Mouse (Mus musculus) midbrain, embryonic 10.5 days (tissue): ENCODE results near the gene Snph. TPM values are rescaled to one million over a fixed set of nuclear protein-coding genes. Genes with fewer than 3 reads are reported as not detected.
"Not testable (repeated sequence)": the region's sequence is repeated elsewhere in the genome, so short reads cannot be mapped to it uniquely, and the experiment has no call there.

Source experiments
- DNase-seq: peaks from one replicate; pipeline ENCODE4 v3.0.0-alpha.2; 2017; ENCODE audit warnings: low spot score
- H3K27ac ChIP-seq: fragments of 300-500 bp; sonication (generic); replicated peaks from 2 replicates; pipeline ENCODE4 v1.5.1; 2016; ENCODE audit warnings: mild to moderate bottlenecking
- H3K27me3 ChIP-seq: fragments of 300-500 bp; sonication (generic); 2 replicates; pipeline ENCODE4 v1.6.1; 2016; ENCODE audit warnings: low read depth, mild to moderate bottlenecking; ENCODE audit not compliant: poor library complexity, severe bottlenecking
- H3K36me3 ChIP-seq: fragments of 300-500 bp; sonication (generic); 2 replicates; pipeline ENCODE4 v1.6.1; 2016; ENCODE audit warnings: mild to moderate bottlenecking, moderate library complexity
- H3K4me1 ChIP-seq: fragments of 300-500 bp; sonication (generic); 2 replicates; pipeline ENCODE4 v1.6.1; 2016
- H3K4me3 ChIP-seq: fragments of 300-500 bp; sonication (generic); 2 replicates; pipeline ENCODE4 v1.5.1; 2016; ENCODE audit warnings: mild to moderate bottlenecking, moderate library complexity
- H3K9me3 ChIP-seq: fragments of 300-500 bp; sonication (generic); replicated peaks from 2 replicates; pipeline ENCODE4 v1.6.1; 2016; ENCODE audit warnings: mild to moderate bottlenecking
- WGBS: fragments of 180-500 bp; shearing (Covaris S2); methylation state at CpG from one replicate; pipeline ENCODE4 v1.1.7; 2016; 5-methylcytosine and 5-hydroxymethylcytosine counted together
- polyA plus RNA-seq: library from polyadenylated mRNA; unstranded; fragments of >200 nt; fragmentation: Nextera tagmentation; extraction: Ambion mirVana; gene quantifications from 2 replicates; pipeline ENCODE4 v1.2.1, GENCODE M21; 2016

The Snph gene
- polyA plus RNA-seq, 1 experiment from 2014 or later = 1.3 TPM

DNA sequence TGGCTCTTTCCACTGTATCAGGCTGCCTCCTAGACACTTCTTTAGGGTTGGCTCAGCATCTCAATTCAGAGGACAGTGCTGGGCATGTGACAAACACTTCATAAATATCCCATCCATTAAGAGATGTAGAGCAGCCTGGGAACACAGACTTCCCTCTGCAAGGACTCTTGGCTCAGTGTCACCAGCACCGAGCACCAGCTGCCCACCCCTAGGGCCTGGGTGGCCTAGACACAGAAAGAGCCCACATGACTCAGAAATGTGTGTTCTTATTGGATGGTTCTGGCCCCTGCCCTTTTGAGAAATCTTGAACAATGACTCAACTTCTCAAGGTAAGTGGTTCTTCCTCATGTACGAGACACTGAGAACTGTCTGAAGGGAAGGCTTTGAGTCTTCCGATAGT lies 4.4 kb downstream of the Snph start:
- 90% methylated on average over 3 of the region's 3 CpGs for WGBS
- H3K36me3 ChIP-seq = no peaks in the 10 kb centered on the region
- no peak overlapping the region for H3K4me3 ChIP-seq
- H3K9me3 ChIP-seq = no peaks in the 10 kb centered on the region
- no peak for DNase-seq
- no peak overlapping the region for H3K27ac ChIP-seq
- peaks cover 18% of the 10 kb centered on the region for H3K4me1 ChIP-seq
- H3K27me3 ChIP-seq = peaks cover 38% of the 10 kb centered on the region

DNA sequence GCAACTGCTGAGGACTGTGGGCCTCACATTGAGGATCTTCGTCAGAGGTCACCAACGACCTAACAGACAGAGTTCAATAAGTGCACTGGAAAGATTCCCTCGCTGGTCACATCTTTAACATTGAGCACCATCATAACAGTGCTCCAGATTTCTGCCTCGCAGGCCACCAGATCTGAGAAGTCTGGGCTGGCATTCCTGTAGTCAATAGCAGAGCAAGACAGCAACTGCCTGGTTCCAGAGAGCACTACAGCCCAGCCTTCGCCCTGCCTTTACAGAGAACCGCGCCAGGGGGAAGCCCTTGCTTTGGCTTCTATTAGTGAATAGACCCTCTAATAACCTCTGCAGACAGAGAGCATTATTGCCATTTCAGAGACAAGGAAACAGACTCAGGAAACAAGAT lies 6.1 kb downstream of the Snph start:
- Histone ChIP-seq H3K27ac (no peak overlapping the region), H3K9me3 (no peaks in the 10 kb centered on the region), H3K36me3 (no peaks in the 10 kb centered on the region), H3K27me3 (peaks cover 21% of the 10 kb centered on the region), H3K4me3 (no peak overlapping the region), H3K4me1 (peaks cover under 1% of the 10 kb centered on the region)
- WGBS = 95% methylated on average over 7 of the region's 7 CpGs
- no peak for DNase-seq

DNA sequence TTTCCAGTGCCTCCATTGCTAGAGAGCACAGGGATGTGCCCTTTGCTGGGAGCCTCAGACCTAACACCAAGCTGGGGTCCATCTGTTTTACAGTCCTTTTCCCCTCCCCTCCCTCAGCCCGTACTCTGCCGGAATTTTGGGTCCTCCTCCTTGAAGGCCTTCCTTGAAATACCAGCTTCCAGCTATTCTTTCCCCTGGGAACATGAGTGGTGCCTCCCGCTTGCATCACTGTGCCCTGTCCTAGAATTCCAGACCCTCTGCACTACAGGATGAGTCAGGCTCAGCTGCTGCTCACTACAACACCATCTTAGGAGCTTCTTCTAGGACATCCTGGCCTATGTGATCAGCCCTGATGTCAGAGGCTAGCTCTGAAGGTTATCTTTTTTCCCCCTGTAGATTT lies 8.6 kb downstream of the Snph start:
- Histone ChIP-seq H3K36me3 (no peaks in the 10 kb centered on the region), H3K4me1 (peaks cover 11% of the 10 kb centered on the region), H3K9me3 (no peaks in the 10 kb centered on the region), H3K27ac (no peak overlapping the region), H3K27me3 (no peaks in the 10 kb centered on the region), H3K4me3 (no peak overlapping the region)
- 75% methylated on average over 3 of the region's 3 CpGs for WGBS
- DNase-seq = no peak

DNA sequence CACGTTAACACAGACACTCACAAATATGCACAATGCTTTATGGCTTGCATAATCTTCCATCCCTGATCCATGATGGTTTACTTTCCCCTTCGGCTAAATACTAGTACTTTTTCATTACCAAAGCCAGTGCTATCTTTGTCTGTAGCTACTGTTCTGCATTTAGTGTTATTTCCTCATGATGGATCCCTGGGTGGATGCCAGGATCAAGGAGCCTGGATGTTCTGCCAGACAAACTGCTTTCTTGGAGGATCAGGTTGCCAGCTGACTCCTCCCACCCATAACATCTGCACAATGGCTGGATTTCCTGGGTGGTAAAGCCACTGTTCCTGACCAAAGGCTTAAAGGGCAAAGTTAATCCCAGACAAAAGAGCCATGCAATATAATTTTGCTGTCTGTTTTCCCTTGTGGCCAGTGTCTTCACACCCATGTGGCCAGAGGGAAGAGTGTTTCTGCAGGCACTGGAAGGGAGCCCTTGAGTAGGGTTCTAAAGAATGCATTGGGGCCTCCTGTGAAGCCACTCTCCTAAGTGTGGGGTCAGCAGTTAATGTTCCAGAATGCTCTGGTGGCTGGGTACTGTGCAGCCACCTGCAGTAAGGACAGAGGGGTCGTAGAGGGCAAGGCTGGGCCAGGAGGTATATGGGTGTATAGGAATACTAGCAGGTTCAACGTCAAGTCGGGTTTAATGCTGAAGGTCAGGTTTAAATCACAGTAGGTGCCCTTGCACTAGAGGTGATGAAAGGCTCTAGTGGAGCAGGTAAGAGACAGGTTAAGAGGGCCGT lies 15.7 kb downstream of the Snph start:
- no peak for DNase-seq
- H3K4me3 ChIP-seq = no peak overlapping the region
- 0 out of 2 replicates have a peak overlapping the region, but pooled peaks have one; percentile 2 for H3K27ac ChIP-seq
- H3K9me3 ChIP-seq = no peaks in the 10 kb centered on the region
- H3K4me1 ChIP-seq = peaks cover 24% of the 10 kb centered on the region
- no peaks in the 10 kb centered on the region for H3K36me3 ChIP-seq
- no peaks in the 10 kb centered on the region for H3K27me3 ChIP-seq
- 82% methylated on average over 6 of the region's 6 CpGs for WGBS

DNA sequence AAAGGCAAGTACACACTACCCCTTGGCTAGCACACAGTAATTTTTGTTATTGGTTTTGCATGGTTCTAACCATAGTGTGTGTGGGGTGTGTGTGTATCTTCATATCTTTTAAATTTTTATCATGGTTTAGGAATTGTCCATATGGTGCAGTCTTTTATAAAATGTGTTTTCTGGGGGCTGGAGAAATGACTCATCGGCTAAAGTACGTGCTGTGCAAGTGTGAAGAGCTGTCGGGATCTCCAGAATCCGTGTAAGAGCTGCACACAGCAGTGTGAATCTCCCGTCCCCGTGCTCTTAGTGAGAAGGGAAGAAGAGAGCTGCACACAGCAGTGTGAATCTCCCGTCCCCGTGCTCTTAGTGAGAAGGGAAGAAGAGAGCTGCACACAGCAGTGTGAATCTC lies 16.6 kb downstream of the Snph start:
- H3K4me1 ChIP-seq = peaks cover 24% of the 10 kb centered on the region
- H3K27ac ChIP-seq, H3K27me3 ChIP-seq, H3K4me3 ChIP-seq, H3K36me3 ChIP-seq, DNase-seq, H3K9me3 ChIP-seq: not testable (repeated sequence)
- 87% methylated on average over 8 of the region's 8 CpGs for WGBS

DNA sequence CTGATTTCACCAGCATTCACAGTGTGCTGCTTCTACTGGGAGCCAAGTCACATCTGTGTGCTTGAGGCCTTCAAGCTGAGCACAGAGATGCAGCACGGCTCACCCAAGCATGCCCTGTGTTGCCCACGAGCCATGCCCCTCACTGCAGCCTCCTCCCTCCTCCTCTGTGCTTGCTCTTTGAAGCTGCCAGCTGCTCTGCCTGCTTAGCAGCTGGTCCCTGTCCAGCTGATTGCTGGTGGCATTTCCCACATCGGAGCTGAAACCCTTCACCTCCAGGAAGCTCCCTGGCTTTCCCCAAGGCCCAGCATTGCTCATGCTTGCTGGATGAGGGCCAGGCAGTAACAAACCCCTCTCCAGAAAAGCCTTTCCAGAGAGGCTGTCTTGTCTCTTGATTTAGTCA lies 22.4 kb downstream of the Snph start:
- Histone ChIP-seq H3K9me3 (no peaks in the 10 kb centered on the region), H3K36me3 (no peaks in the 10 kb centered on the region), H3K27me3 (no peaks in the 10 kb centered on the region), H3K4me3 (no peak overlapping the region), H3K4me1 (peaks cover 24% of the 10 kb centered on the region), H3K27ac (no peak overlapping the region)
- DNase-seq = no peak
- WGBS = 47% methylated on average over 3 of the region's 3 CpGs

DNA sequence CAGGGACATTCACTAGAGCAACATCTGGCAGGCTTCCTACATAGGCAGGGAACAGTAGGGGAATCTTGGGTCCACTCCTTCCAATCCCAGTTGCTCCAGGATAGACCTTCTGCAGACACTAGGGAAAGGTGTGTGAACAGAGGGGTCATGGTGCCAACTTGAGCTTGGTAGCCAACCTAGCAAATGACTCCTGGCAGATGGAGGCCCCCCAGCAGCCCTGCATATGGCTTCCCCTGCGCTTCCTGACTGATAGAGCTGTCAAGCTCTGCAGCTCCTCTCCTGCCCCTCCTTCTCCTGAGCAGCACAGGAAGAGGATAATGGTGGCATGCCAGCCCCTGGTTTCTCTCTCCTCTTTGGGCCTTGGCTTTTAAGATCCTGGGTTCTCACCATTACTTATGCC lies 24.0 kb downstream of the Snph start:
- Histone ChIP-seq H3K9me3 (no peaks in the 10 kb centered on the region), H3K4me1 (peaks cover 40% of the 10 kb centered on the region), H3K36me3 (no peaks in the 10 kb centered on the region), H3K4me3 (no peak overlapping the region), H3K27me3 (no peaks in the 10 kb centered on the region), H3K27ac (no peak overlapping the region)
- DNase-seq = no peak
- WGBS = 88% methylated on average over 1 of the region's 1 CpGs

DNA sequence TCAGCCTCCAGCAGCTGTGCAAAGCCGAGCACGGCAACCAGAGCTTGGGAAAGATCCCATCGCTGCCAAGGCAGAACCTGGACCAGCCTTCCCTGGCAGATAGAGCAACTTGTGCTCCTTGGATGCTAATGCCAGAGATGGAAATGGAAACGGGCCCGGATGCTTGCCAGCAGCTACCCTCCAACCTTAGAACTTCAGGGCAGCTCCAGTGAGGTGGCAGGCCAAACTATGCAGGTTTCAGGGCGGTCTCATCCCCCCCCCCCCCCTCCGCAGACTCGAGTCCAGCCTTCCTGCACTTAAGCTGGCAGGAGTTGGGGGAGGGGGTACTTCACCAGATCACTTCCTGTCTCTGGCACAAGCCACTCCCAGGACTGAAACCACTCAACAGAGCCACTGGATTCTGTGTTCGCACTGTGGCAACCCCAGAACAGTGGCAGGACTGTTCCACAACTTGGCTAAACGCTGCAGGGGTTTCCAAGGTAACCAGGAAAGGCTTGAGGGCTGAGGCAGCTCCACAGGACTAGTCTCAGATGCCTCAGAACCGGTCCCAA lies 26.9 kb downstream of the Snph start:
- Histone ChIP-seq H3K27ac (peak overlapping the region; percentile 73), H3K9me3 (no peaks in the 10 kb centered on the region), H3K4me3 (no peak overlapping the region), H3K27me3 (no peaks in the 10 kb centered on the region), H3K4me1 (peaks cover 57% of the 10 kb centered on the region), H3K36me3 (no peaks in the 10 kb centered on the region)
- WGBS = 50% methylated on average over 11 of the region's 11 CpGs
- peak; percentile 24 for DNase-seq

DNA sequence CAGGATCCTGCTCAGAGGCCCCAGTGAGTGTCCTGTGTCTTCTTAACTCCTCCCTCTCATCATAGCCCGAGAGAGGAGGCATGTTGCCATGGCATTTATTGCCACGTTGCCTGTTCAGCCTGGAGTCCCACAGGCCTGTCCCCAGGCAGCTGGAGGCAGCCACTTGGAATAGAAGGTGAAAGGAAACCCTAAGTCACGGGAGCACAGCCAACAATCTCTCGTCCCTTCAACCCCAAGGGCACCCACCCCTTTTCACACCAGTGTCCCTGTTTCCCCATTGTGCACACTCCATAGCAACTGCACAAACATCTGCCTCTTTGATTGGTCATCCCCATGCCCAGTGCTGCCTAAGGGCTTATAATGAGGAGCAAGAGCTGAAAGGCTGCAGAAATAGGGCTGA lies 28.8 kb downstream of the Snph start:
- peak; percentile 61 for DNase-seq

DNA sequence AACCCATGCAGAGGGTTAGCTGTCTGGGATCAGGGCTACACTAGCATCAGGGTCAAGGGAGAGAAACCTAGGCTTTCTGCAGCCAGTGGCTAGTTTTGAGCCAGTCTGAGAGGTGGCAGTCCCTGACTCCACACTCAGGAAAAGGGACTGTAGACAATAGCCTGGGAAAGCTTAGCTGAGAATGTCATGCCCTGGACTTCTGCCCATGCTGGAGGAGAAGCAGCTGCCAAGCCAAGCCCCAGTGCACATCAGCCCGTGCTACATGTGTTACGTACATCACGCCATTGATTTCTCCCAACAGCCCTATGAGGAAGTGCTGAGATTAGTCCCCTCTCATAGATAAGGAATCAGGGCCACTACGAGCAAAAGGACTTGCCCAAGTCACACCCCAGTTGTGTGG lies 30.3 kb downstream of the Snph start:
- H3K27me3 ChIP-seq = no peaks in the 10 kb centered on the region
- peaks cover 52% of the 10 kb centered on the region for H3K4me1 ChIP-seq
- WGBS = 91% methylated on average over 4 of the region's 4 CpGs

More for the DNA sequence above, 28.8 kb downstream of the Snph start:
- Histone ChIP-seq H3K4me1 (peaks cover 52% of the 10 kb centered on the region), H3K9me3 (no peaks in the 10 kb centered on the region), H3K27ac (peak overlapping the region; percentile 78), H3K27me3 (no peaks in the 10 kb centered on the region), H3K4me3 (peak overlapping the region; percentile 14; the same call in 1 of the 2 replicates), H3K36me3 (no peaks in the 10 kb centered on the region)
- WGBS = 17% methylated on average over 4 of the region's 4 CpGs

DNA sequence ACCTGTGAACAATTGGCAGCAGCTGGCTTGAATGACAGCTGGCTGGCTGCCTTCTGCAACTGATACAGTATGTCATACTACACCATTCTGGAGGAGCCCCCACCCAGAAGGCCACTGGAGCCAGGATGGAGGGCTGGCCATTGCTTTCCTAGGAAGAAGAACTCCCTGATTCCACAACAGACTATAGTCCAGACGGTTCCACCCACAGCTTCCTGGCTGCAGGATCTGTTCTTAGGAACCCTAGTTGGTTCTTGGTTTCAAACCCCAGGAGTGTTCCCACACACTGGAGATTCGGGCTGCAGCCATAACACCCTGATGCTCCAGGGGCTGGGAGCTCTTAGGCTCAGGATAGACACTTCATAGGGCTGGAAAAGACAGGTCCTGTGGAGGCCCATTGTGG lies 34.3 kb downstream of the Snph start:
- peaks cover 18% of the 10 kb centered on the region for H3K4me1 ChIP-seq
- no peak for DNase-seq
- no peaks in the 10 kb centered on the region for H3K27me3 ChIP-seq
- WGBS = 72% methylated on average over 2 of the region's 2 CpGs
- no peaks in the 10 kb centered on the region for H3K9me3 ChIP-seq
- H3K4me3 ChIP-seq = no peak overlapping the region
- no peaks in the 10 kb centered on the region for H3K36me3 ChIP-seq
- no peak overlapping the region for H3K27ac ChIP-seq

More for the DNA sequence above, 30.3 kb downstream of the Snph start:
- no peak for DNase-seq
- Histone ChIP-seq H3K27ac (peak overlapping the region; percentile 78), H3K36me3 (no peaks in the 10 kb centered on the region), H3K9me3 (no peaks in the 10 kb centered on the region), H3K4me3 (no peak overlapping the region)

DNA sequence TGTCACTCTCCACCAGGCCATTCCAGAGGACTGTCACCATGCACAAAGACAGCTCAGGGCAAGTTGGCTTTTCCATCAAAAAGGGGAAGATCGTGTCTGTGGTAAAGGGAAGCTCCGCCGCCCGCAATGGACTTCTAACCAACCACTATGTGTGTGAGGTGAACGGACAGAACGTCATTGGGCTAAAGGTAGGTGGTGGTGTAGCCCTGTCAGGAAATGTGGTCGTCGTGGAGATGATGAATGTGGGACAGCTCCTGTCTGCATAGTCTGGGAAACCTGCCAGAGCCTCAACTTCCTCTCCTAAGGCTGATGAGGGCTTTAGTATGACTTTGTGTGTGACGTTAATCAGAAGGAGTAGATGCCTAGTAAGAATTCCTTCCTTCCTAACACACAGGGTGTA lies 45.1 kb downstream of the Snph start:
- Histone ChIP-seq H3K27ac (no peak overlapping the region), H3K27me3 (no peaks in the 10 kb centered on the region), H3K4me1 (no peaks in the 10 kb centered on the region), H3K36me3 (no peaks in the 10 kb centered on the region), H3K9me3 (no peaks in the 10 kb centered on the region), H3K4me3 (no peak overlapping the region)
- WGBS = 89% methylated on average over 9 of the region's 9 CpGs
- no peak for DNase-seq

DNA sequence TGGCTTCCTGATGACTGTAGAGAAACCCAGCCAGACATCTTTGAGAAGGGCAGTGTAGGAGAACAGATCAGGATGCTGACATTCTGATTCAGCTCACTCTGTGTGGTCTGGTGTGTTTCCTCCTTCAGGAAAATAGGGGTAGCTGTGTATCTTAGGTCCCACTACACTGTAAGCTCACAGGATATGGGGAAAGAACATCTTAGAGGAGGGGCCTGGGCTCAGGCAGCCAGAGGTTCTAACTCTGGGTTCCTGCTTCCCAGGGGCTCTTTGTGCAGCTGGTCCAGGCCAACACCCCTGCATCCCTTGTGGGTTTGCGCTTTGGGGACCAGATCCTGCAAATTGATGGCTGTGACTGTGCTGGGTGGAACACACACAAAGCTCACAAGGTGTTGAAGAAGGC lies 45.6 kb downstream of the Snph start:
- no peaks in the 10 kb centered on the region for H3K36me3 ChIP-seq
- H3K4me3 ChIP-seq = no peak overlapping the region
- H3K9me3 ChIP-seq = no peaks in the 10 kb centered on the region
- no peaks in the 10 kb centered on the region for H3K4me1 ChIP-seq
- no peak for DNase-seq
- no peak overlapping the region for H3K27ac ChIP-seq
- 85% methylated on average over 1 of the region's 1 CpGs for WGBS
- H3K27me3 ChIP-seq = no peaks in the 10 kb centered on the region
